Mouse (Mus musculus) embryo, embryonic 11 days (tissue): Measurements from ENCODE around the gene Mrtfb.

ENCODE experiments used
- DNase-seq: peaks from one replicate; pipeline ENCODE4 v3.0.0-alpha.2; 2015

The Mrtfb gene

GRCm38 (mm10) chr16:13255855-13256635, at the start of gene Mrtfb:
Mrtfb (plus strand) TSS chr16:13256481.
- DNase-seq: peak; percentile 91

GRCm38 (mm10) chr16:13207649-13208048, 48.6 kb upstream of the Mrtfb start:
- DNase-seq: peak; percentile 14

GRCm38 (mm10) chr16:13208087-13208486, 48.2 kb upstream of the Mrtfb start:
- DNase-seq: peak; percentile 12

GRCm38 (mm10) chr16:13212781-13213180, 43.5 kb upstream of the Mrtfb start:
- DNase-seq: no peak

- DNase-seq: no peak
Measured at GRCm38 (mm10) chr16:13216116-13216952, 39.9 kb upstream of the Mrtfb start.

GRCm38 (mm10) chr16:13217951-13218350, 38.3 kb upstream of the Mrtfb start:
- DNase-seq: no peak

GRCm38 (mm10) chr16:13221475-13221874, 34.8 kb upstream of the Mrtfb start:
- DNase-seq: no peak

GRCm38 (mm10) chr16:13232043-13232442, 24.2 kb upstream of the Mrtfb start:
- DNase-seq: no peak

GRCm38 (mm10) chr16:13232912-13233802, 23.1 kb upstream of the Mrtfb start:
- DNase-seq: peak; percentile 24

- no peak for DNase-seq
Measured at GRCm38 (mm10) chr16:13239039-13239438, 17.2 kb upstream of the Mrtfb start.

GRCm38 (mm10) chr16:13239544-13239943, 16.7 kb upstream of the Mrtfb start:
- no peak for DNase-seq

- DNase-seq: no peak
Measured at GRCm38 (mm10) chr16:13240326-13240725, 16.0 kb upstream of the Mrtfb start.

GRCm38 (mm10) chr16:13245658-13246057, 10.6 kb upstream of the Mrtfb start:
- no peak for DNase-seq

- DNase-seq: no peak
Measured at GRCm38 (mm10) chr16:13246855-13247254, 9.4 kb upstream of the Mrtfb start.

- no peak for DNase-seq
Measured at GRCm38 (mm10) chr16:13250061-13250460, 6.2 kb upstream of the Mrtfb start.

- peak; percentile 56 for DNase-seq
Measured at GRCm38 (mm10) chr16:13256667-13257527, 616 bp downstream of the Mrtfb start.

- DNase-seq: no peak
Measured at GRCm38 (mm10) chr16:13257528-13257835, 1.2 kb downstream of the Mrtfb start.

- DNase-seq: no peak
Measured at GRCm38 (mm10) chr16:13259026-13259425, 2.7 kb downstream of the Mrtfb start.

GRCm38 (mm10) chr16:13266312-13266711, 10.0 kb downstream of the Mrtfb start:
- DNase-seq: no peak

- DNase-seq: no peak
Measured at GRCm38 (mm10) chr16:13267350-13267904, 11.1 kb downstream of the Mrtfb start.

- DNase-seq: no peak
Measured at GRCm38 (mm10) chr16:13269426-13269825, 13.1 kb downstream of the Mrtfb start.

GRCm38 (mm10) chr16:13276258-13276657, 20.0 kb downstream of the Mrtfb start:
- no peak for DNase-seq
